Mouse (Mus musculus) cerebellum, adult 2 months (tissue): ENCODE data around the gene Tns1.

Experiments
- CTCF ChIP-seq: fragments of 200-500 bp; IDR thresholded peaks from 2 replicates; pipeline ENCODE4 v1.5.1; 2011; ENCODE audit warnings: low read depth, mild to moderate bottlenecking, control low read depth, low read length, moderate library complexity, borderline replicate concordance; ENCODE audit not compliant: insufficient read depth
- POLR2A ChIP-seq: fragments of 200-500 bp; IDR thresholded peaks from 2 replicates; pipeline ENCODE4 v1.6.1; 2011; ENCODE audit warnings: low read length, control low read depth, borderline replicate concordance; ENCODE audit not compliant: insufficient read depth

DNA sequence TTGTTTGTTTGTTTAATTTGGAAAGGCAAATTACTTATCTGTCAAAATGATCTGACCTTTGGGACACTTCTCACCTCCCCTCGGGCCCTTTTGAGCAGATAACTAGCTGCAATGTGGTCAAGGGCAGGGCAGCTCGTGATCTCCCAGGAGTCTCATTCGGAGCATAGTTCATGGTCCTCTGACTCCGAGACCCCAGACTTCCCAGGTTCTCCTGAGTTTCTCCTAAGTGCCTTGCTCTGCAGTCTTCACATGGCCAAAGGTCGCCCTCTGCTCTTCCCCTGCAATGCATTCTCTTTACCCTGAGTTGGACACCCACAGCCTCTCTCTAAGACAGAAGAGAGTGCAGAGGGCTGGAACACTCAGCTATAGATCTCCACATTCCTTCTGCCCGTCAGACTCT, 29.0 kb downstream of the Tns1 start:
- TF ChIP-seq CTCF (no peak), POLR2A (no peak)
